Mouse (Mus musculus) mouse embryonic stem cell (cell line): Measurements from ENCODE around the gene Shroom1.

Source experiments
- in situ Hi-C, 2 experiments: fragments of 300-500 bp; cut with MboI; formaldehyde crosslinking; loops; 1 replicate in 1 of 2; 3 replicates in 1 of 2; pipeline ENCODE4 v1.14.3; 2019 to 2020; ENCODE audit warnings: low sequenced_read_pairs in 2 of 2, low pct_unique_long_range_greater_than_20kb in 1 of 2, mixed read lengths in 1 of 2; ENCODE audit not compliant: unreplicated experiment in 1 of 2

Gene Shroom1

GRCm38 (mm10) chr11:53500569-53500968, 43.6 kb downstream of the Shroom1 start:
- in situ Hi-C loops, result no loop called here

DNA sequence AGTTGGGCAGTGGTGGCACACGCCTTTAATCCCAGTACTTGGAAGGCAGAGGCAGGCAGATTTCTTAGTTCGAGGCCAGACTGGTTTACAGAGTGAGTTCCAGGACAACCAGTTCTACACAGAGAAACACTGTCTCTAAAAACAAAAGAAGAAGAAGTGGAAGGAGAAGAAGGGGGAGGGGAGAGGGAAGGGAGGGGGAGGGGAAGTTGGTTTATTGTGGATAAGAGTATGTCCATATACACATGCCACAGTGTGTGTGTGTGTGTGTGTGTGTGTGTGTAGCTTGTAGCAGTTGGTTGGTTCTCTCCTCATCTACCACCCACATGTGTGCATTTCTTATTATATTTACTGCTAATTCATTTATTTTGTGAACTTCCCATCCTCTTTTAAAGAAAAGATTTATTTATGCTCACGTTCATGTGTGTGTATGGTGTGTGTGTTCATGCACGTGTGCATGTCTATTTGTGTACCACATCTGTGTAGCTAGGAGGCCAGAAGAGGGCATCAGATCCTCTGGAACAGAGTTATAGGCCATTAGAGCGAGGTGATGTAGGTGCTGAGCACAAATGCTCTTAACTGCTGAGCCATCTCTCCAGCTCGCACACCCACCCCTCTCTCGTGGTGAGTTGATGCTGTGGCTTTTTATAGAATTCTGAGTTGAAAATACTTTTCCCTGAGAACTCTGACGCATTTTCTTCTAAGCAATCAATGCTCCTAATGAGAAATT, 45.2 kb downstream of the Shroom1 start:
- in situ Hi-C loops, result no loop called here

GRCm38 (mm10) chr11:53503738-53504137, 46.7 kb downstream of the Shroom1 start:
- in situ Hi-C loops, result no loop called here

GRCm38 (mm10) chr11:53504376-53504775, 47.4 kb downstream of the Shroom1 start:
- in situ Hi-C loops, result no loop called here

GRCm38 (mm10) chr11:53505026-53505663, 48.1 kb downstream of the Shroom1 start:
- in situ Hi-C loops, result no loop called here

DNA sequence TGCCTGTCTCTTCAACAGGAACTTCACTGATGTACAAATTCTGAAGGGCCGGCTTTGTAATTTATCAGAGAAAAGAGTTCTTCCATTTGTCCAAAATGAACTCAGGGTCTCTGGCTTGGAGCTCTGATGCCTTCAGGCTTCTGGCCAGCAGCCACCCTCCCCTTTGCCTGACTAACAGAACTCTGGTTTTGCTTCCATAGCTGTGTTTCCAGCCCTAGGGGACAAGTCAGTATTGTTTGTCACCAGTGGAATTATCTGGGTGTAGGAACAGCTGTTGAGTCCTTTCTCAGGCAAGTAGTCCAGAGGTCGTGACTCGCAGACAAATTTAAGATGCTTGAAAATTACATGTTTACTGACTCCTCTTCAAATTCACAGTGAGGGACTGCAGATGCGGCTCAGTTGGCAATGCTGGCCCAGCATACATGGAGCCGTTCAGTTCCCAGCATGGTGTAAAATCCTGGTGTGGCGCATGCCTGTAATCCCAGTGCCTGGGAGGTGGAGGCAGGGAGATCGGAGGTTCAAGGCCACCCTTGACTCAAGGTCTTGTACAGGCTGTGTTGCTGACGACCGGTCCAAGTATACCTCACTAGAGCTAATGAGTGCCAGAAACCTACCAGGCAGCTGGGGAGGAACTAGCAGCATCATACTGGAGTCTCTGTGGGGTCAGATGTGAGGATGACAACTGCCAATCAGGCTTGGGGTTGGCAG, 50.2 kb downstream of the Shroom1 start:
- in situ Hi-C loops, result no loop called here

- in situ Hi-C loops, result no loop called here
Measured at GRCm38 (mm10) chr11:53508152-53508551, 51.1 kb downstream of the Shroom1 start.

GRCm38 (mm10) chr11:53508591-53508990, 51.6 kb downstream of the Shroom1 start:
- in situ Hi-C loops, result no loop called here

DNA sequence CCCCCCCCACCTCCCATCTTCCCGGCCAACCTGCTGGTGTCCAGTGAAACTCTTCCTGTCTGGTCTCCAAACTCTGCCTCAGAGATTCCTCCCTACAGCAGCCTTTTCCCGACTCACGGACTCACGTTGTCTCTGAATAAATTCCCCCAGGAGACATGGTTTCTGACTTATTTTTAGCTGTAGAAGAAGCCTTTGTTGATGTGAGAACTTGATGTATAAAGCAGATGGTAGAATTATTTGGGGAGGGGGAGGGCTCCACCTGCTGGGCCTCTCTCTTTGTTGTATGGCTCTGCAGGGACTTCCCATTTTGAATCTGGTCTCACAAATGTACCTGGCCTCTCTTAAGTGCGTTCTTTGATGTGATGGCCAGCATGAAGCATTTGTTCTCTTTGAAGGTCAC, 53.3 kb downstream of the Shroom1 start:
- in situ Hi-C loops, result no loop called here

DNA sequence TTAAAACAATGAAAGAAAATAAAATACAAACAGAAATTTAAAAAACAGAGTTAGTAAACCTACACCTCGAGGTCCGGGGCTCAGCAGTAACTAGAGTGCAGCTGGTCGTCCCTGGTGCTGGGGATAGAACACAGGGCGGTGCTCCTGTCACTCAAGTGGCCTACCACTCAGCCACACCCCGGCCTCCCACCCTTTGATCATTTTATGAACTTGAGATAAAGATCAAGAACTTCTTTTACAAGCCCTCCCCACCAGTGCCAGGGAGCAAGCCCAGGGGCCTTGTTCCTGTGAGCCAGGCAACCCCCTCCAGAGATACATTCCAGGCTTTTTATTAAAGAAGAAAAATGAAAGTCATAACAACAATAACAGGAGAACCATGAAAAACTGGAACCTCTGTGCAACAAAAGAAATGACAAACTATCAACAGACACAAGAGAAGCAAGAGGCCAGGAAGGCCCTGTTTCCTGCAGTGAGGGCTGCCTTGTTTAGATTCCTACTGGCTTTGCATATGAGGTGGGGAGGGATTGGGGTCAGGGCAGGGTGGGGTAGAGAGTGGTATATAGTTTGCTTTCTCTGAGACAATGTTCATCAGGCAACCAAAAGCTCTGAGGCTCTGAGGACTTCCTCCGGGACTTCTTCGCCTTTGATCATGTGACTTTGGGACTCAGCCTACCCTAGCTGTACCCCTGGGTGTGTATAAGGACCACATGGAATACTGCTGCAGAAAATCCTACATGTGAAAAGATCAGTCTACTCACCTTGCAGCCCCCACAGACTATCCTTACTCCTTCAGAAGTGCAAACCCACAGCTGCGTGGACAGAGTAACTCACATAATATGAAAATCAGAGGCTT, 60.0 kb downstream of the Shroom1 start:
- in situ Hi-C loops, result no loop called here
